Mouse (Mus musculus) NIH3T3 (cell line): Measurements from ENCODE around the gene 4933427D14Rik.

ENCODE experiments used
- DNase-seq: peaks from one replicate; pipeline ENCODE4 v3.0.0-alpha.2; 2012; ENCODE audit warnings: low read depth

Gene 4933427D14Rik

GRCm38 (mm10) chr11:72140198-72140597 is 67.1 kb downstream of the 4933427D14Rik start:
- no peak for DNase-seq

- DNase-seq, result no peak
These were observed 70.9 kb downstream of the 4933427D14Rik start for GRCm38 (mm10) chr11:72136231-72136982.

- no peak for DNase-seq
These were observed 71.7 kb downstream of the 4933427D14Rik start, which contains the start of gene Pitpnm3 for GRCm38 (mm10) chr11:72135383-72136158. Gene Pitpnm3, minus strand, starts transcription at chr11:72135778.

GRCm38 (mm10) chr11:72134536-72135382 is 72.5 kb downstream of the 4933427D14Rik start:
- no peak for DNase-seq

GRCm38 (mm10) chr11:72133075-72133474 is 74.2 kb downstream of the 4933427D14Rik start:
- DNase-seq, result no peak

- DNase-seq, result peak; percentile 69
These were observed 75.0 kb downstream of the 4933427D14Rik start for GRCm38 (mm10) chr11:72132266-72132665.

- DNase-seq, result no peak
These were observed 75.6 kb downstream of the 4933427D14Rik start for GRCm38 (mm10) chr11:72131697-72132096.

- DNase-seq, result no peak
These were observed 76.4 kb downstream of the 4933427D14Rik start for GRCm38 (mm10) chr11:72130905-72131304.

- no peak for DNase-seq
These were observed 76.8 kb downstream of the 4933427D14Rik start for GRCm38 (mm10) chr11:72130472-72130871.

GRCm38 (mm10) chr11:72130021-72130420 is 77.2 kb downstream of the 4933427D14Rik start:
- DNase-seq, result no peak

GRCm38 (mm10) chr11:72129032-72129894 is 78.0 kb downstream of the 4933427D14Rik start:
- DNase-seq, result no peak

GRCm38 (mm10) chr11:72127450-72128189 is 79.6 kb downstream of the 4933427D14Rik start:
- DNase-seq, result no peak

GRCm38 (mm10) chr11:72125781-72126180 is 81.5 kb downstream of the 4933427D14Rik start:
- no peak for DNase-seq

GRCm38 (mm10) chr11:72123531-72123930 is 83.7 kb downstream of the 4933427D14Rik start:
- DNase-seq, result no peak

GRCm38 (mm10) chr11:72120354-72120753 is 86.9 kb downstream of the 4933427D14Rik start:
- peak; percentile 19 for DNase-seq

GRCm38 (mm10) chr11:72118630-72119029 is 88.6 kb downstream of the 4933427D14Rik start:
- no peak for DNase-seq

GRCm38 (mm10) chr11:72113296-72113695 is 94.0 kb downstream of the 4933427D14Rik start:
- DNase-seq, result peak; percentile 68

- peak; percentile 66 for DNase-seq
These were observed 96.5 kb downstream of the 4933427D14Rik start for GRCm38 (mm10) chr11:72110726-72111125.

GRCm38 (mm10) chr11:72104223-72104622 is 103.0 kb downstream of the 4933427D14Rik start:
- no peak for DNase-seq
